Mouse (Mus musculus): Measurements from ENCODE around the gene Snrpa1. TPM values are rescaled to one million over a fixed set of nuclear protein-coding genes. Genes with fewer than 3 reads are reported as not detected.
"Not testable (repeated sequence)": the region's sequence is repeated elsewhere in the genome, so short reads cannot be mapped to it uniquely, and the experiment has no call there.

The Snrpa1 gene
- polyA plus RNA-seq, 1 experiment from 2014 or later = 212 TPM

GRCm38 (mm10) chr7:66047975-66048374 lies 10.8 kb upstream of the Snrpa1 start:
- Histone ChIP-seq H3K27ac (no peak overlapping the region), H3K9me3 (no peaks in the 10 kb centered on the region), H3K27me3 (ENCODE audit: insufficient read depth, poor library complexity, severe bottlenecking) (peaks cover 47% of the 10 kb centered on the region), H3K4me3 (no peak overlapping the region), H3K36me3 (no peaks in the 10 kb centered on the region), H3K4me1 (peaks cover 15% of the 10 kb centered on the region)
- 86% methylated on average over 4 of the region's 4 CpGs for WGBS
- DNase-seq (ENCODE audit: low spot score) = no peak

DNA sequence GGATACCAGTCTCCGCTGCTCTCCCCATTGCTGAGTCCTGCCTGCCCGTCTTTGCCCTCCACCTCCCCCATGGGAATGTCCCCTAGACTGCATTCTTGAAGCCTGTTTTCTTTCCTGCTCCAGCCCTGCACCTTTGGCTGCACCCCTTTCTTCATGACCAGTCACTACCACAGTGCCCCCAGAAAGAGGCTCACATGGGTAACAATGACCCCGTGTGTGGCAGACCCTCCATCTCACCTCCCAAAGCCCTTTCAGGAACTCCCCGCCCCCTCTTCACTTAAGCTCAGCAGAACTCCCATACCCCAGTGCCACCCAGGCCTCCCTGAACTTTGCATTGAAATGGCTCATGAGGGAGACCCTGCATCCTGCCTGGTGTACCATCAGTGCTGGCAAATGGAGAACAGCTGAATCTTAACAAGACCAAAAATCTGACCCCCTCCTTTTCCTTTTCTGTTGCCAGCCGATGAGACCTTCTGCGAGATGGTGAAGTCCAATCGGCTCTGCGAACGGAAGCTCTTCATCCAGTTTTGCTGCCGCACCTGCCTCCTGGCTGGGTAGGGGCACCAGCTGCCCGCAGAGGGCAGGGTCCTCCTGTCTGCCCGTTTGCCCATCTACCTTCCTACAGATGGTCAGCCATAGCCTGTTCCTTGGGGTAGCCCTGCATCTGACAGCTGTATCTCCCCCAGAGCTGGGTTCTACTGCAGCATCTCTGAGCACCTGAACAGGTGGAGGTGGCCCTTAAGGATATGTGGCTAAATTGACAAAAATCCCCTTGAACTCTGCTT lies 10.2 kb upstream of the Snrpa1 start:
- H3K4me1 ChIP-seq = peaks cover 15% of the 10 kb centered on the region

DNA sequence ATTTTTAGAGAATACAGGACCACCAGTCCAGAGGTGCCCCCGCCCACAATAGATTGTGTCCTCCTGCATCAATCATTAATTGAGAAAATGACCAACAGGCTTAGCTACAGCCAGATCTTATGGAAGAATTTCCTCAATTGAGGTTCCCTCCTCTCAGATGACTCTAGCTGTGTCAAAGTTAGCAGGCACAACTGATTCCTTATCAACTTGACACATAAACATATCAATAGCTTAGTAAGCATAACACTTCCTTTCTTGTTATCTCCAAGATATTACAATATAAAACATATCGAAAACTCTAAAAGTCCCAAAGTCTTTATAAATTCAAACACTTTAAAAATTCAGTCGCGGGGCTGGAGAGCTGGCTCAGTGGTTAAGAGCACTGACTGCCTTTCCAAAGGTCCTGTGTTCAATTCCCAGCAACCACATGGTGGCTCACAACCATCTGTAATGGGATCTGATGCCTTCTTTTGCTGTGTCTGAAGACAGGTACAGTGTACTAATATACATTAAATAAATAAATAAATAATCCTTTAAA lies 4.8 kb upstream of the Snrpa1 start:
- H3K27me3 ChIP-seq (ENCODE audit: insufficient read depth, poor library complexity, severe bottlenecking) = 0 out of 2 replicates have a peak, but pooled peaks cover 5% of the 10 kb centered on the region
- H3K4me1 ChIP-seq = no peaks in the 10 kb centered on the region
- DNase-seq (ENCODE audit: low spot score) = no peak
- no peak overlapping the region for H3K4me3 ChIP-seq
- no peaks in the 10 kb centered on the region for H3K9me3 ChIP-seq
- 79% methylated on average over 4 of the region's 4 CpGs for WGBS
- no peak overlapping the region for H3K27ac ChIP-seq
- no peaks in the 10 kb centered on the region for H3K36me3 ChIP-seq

More for the DNA sequence above, 10.2 kb upstream of the Snrpa1 start:
- H3K36me3 ChIP-seq = no peaks in the 10 kb centered on the region
- H3K27me3 ChIP-seq (ENCODE audit: insufficient read depth, poor library complexity, severe bottlenecking) = peaks cover 47% of the 10 kb centered on the region
- no peak overlapping the region for H3K4me3 ChIP-seq
- no peaks in the 10 kb centered on the region for H3K9me3 ChIP-seq
- DNase-seq (ENCODE audit: low spot score) = no peak
- 75% methylated on average over 12 of the region's 12 CpGs for WGBS
- H3K27ac ChIP-seq = no peak overlapping the region

DNA sequence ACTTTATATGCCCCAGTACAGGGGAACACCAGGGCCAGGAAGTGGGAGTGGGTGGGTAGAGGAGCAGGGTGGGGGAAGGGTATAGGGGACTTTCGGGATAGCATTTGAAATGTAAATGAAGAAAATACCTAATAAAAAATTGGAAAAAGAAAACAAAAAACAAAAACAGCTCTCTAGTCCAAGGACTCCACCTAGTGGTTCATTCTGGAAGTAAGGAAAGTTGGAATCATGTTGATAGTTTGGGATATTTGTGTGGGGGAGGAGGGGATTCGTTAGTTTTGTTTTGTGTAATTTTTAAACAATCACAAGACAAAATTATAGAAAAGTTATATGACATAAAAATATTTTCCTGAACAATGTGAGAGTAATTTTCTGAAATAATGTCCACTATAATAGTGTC lies 3.4 kb upstream of the Snrpa1 start:
- not testable (repeated sequence) for H3K4me1 ChIP-seq; H3K36me3 ChIP-seq; H3K27ac ChIP-seq; DNase-seq (ENCODE audit: low spot score); H3K9me3 ChIP-seq; H3K27me3 ChIP-seq (ENCODE audit: insufficient read depth, poor library complexity, severe bottlenecking); H3K4me3 ChIP-seq
- WGBS = 18% methylated on average over 2 of the region's 2 CpGs

DNA sequence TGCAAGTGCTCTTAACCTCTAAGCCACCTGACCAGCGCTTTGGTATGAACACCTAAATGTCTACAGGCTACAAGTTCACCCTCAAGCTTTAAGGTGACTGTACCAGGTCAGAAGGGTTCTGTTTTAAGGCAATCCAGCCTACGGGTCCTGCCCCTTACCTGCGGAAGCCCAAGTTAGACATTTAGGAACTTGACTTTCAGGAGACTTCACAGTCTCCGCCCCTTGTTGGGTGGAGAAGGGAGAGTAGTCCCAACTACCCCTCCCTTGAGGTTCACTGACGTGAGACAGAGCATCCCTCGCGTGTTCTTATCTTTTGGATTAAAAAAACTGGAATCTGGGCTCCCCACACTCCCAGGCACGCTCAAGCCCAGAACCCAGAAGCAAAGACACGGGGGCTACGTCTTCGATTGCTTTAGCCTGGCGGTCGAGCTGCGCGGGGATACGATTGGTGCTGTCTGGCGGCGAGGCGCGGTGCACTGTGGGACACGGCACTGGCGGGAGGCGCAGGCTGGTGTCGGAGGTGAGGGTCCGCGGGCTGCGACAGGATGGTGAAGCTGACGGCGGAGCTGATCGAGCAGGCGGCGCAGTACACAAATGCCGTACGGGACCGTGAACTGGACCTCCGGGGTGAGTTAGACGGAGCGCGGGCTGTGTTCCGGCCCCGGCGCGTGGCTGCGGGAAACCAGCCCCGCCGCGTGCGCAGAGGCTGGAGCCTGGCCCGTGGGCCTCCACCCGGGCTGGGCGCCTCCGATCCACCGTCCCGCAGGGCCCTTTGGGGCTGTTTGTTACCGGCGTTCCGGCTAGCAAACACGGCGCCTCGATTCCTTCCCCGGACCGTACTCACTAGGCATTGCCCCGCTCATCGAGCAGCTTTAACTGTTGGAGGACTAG lies 1.5 kb downstream of the Snrpa1 start:
- no peaks in the 10 kb centered on the region for H3K9me3 ChIP-seq
- H3K4me3 ChIP-seq = peak overlapping the region; percentile 96
- H3K36me3 ChIP-seq = peaks cover 29% of the 10 kb centered on the region
- H3K4me1 ChIP-seq = peaks cover 10% of the 10 kb centered on the region
- under 1% methylated on average over 64 of the region's 64 CpGs for WGBS
- peak; percentile 95 for DNase-seq (ENCODE audit: low spot score)
- H3K27me3 ChIP-seq (ENCODE audit: insufficient read depth, poor library complexity, severe bottlenecking) = no peaks in the 10 kb centered on the region
- H3K27ac ChIP-seq = peak overlapping the region; percentile 90

GRCm38 (mm10) chr7:66061057-66061456 lies 2.3 kb downstream of the Snrpa1 start:
- 2% methylated on average over 14 of the region's 14 CpGs for WGBS
- H3K4me3 ChIP-seq = peak overlapping the region; percentile 96
- peak overlapping the region; percentile 90 for H3K27ac ChIP-seq
- no peaks in the 10 kb centered on the region for H3K9me3 ChIP-seq
- H3K4me1 ChIP-seq = peaks cover 10% of the 10 kb centered on the region
- peaks cover 35% of the 10 kb centered on the region for H3K36me3 ChIP-seq
- no peak for DNase-seq (ENCODE audit: low spot score)
- H3K27me3 ChIP-seq (ENCODE audit: insufficient read depth, poor library complexity, severe bottlenecking) = no peaks in the 10 kb centered on the region

- H3K4me1 ChIP-seq = peaks cover 12% of the 10 kb centered on the region
- H3K9me3 ChIP-seq = no peaks in the 10 kb centered on the region
- no peak overlapping the region for H3K4me3 ChIP-seq
- WGBS = 90% methylated on average over 2 of the region's 2 CpGs
- no peak overlapping the region for H3K27ac ChIP-seq
- peaks cover 60% of the 10 kb centered on the region for H3K36me3 ChIP-seq
- DNase-seq (ENCODE audit: low spot score) = no peak
- no peaks in the 10 kb centered on the region for H3K27me3 ChIP-seq (ENCODE audit: insufficient read depth, poor library complexity, severe bottlenecking)
Measured at GRCm38 (mm10) chr7:66076411-66076810, 17.6 kb downstream of the Snrpa1 start.

- peaks cover 58% of the 10 kb centered on the region for H3K36me3 ChIP-seq
- H3K27me3 ChIP-seq (ENCODE audit: insufficient read depth, poor library complexity, severe bottlenecking) = no peaks in the 10 kb centered on the region
- WGBS = under 1% methylated on average over 65 of the region's 65 CpGs
- H3K4me3 ChIP-seq = peak within 1 kb of the TSS; percentile 84
- H3K9me3 ChIP-seq = no peaks in the 10 kb centered on the region
- H3K4me1 ChIP-seq = peaks cover 12% of the 10 kb centered on the region
- peak; percentile 98 for DNase-seq (ENCODE audit: low spot score)
- H3K27ac ChIP-seq = peak within 1 kb of the TSS; percentile 92
Measured at GRCm38 (mm10) chr7:66079364-66080230, 20.8 kb downstream of the Snrpa1 start, which contains the start of gene Selenos. Gene Selenos (plus strand): TSS chr7:66079649.

GRCm38 (mm10) chr7:66080231-66080613 lies 21.4 kb downstream of the Snrpa1 start:
- H3K27ac ChIP-seq = peak overlapping the region; percentile 92; the same call in 1 of the 2 replicates
- H3K4me3 ChIP-seq = peak overlapping the region; percentile 84
- H3K36me3 ChIP-seq = peaks cover 58% of the 10 kb centered on the region

GRCm38 (mm10) chr7:66083757-66084156 lies 25.0 kb downstream of the Snrpa1 start:
- Histone ChIP-seq H3K4me3 (no peak overlapping the region), H3K4me1 (peaks cover 11% of the 10 kb centered on the region), H3K27ac (no peak overlapping the region), H3K36me3 (peaks cover 74% of the 10 kb centered on the region), H3K27me3 (ENCODE audit: insufficient read depth, poor library complexity, severe bottlenecking) (no peaks in the 10 kb centered on the region), H3K9me3 (no peaks in the 10 kb centered on the region)
- WGBS = 91% methylated on average over 6 of the region's 6 CpGs
- DNase-seq (ENCODE audit: low spot score) = no peak

More at GRCm38 (mm10) chr7:66080231-66080613, 21.4 kb downstream of the Snrpa1 start:
- DNase-seq (ENCODE audit: low spot score) = no peak
- no peaks in the 10 kb centered on the region for H3K9me3 ChIP-seq
- H3K27me3 ChIP-seq (ENCODE audit: insufficient read depth, poor library complexity, severe bottlenecking) = no peaks in the 10 kb centered on the region
- 55% methylated on average over 5 of the region's 5 CpGs for WGBS
- peaks cover 12% of the 10 kb centered on the region for H3K4me1 ChIP-seq

- no peak overlapping the region for H3K4me3 ChIP-seq
- no peaks in the 10 kb centered on the region for H3K9me3 ChIP-seq
- H3K27me3 ChIP-seq (ENCODE audit: insufficient read depth, poor library complexity, severe bottlenecking) = no peaks in the 10 kb centered on the region
- peaks cover 80% of the 10 kb centered on the region for H3K36me3 ChIP-seq
- no peak for DNase-seq (ENCODE audit: low spot score)
- whole genome bisulfite sequencing = 86% methylated on average over 7 of the region's 7 CpGs
- no peak overlapping the region for H3K27ac ChIP-seq
- H3K4me1 ChIP-seq = peaks cover 7% of the 10 kb centered on the region
Measured at GRCm38 (mm10) chr7:66084546-66084945, 25.7 kb downstream of the Snrpa1 start.

DNA sequence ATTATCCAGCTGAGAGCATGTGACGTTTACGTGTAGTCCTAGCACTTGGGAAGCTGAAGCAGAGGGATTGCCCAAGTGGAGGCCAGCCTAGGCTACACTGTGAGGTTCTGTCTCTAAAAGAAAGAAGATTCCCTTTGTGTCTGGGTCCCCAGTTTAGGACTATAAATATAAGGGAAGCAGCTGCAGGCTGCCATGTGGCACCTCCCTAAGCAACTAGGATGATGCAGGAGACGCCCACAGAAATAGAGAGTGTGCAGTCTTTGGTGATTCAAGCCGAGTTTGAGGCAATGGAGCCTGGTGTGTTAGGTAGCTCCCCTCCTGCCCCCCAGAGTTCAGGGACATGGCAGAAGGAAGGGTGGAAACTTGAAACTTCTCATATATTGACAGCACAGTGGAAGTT lies 28.8 kb downstream of the Snrpa1 start:
- Histone ChIP-seq H3K9me3 (no peaks in the 10 kb centered on the region), H3K36me3 (peaks cover 93% of the 10 kb centered on the region), H3K27me3 (ENCODE audit: insufficient read depth, poor library complexity, severe bottlenecking) (no peaks in the 10 kb centered on the region), H3K27ac (no peak overlapping the region), H3K4me1 (no peaks in the 10 kb centered on the region), H3K4me3 (no peak overlapping the region)
- no peak for DNase-seq (ENCODE audit: low spot score)
- 93% methylated on average over 4 of the region's 4 CpGs for WGBS

All from heart, embryonic 10.5 days (tissue).